Mouse (Mus musculus) megakaryocyte, embryonic 14.5 days (primary cell): ENCODE measurements around the gene March2.

Experiments used
- FLI1 ChIP-seq: IDR thresholded peaks from 2 replicates; pipeline ENCODE4 v1.6.1; 2012; ENCODE audit warnings: low read length, inconsistent platforms, mixed read lengths
- GATA1 ChIP-seq: IDR thresholded peaks from 3 replicates; pipeline ENCODE4 v1.6.1; 2012; ENCODE audit warnings: mixed read lengths, low read length, inconsistent platforms, borderline replicate concordance

DNA sequence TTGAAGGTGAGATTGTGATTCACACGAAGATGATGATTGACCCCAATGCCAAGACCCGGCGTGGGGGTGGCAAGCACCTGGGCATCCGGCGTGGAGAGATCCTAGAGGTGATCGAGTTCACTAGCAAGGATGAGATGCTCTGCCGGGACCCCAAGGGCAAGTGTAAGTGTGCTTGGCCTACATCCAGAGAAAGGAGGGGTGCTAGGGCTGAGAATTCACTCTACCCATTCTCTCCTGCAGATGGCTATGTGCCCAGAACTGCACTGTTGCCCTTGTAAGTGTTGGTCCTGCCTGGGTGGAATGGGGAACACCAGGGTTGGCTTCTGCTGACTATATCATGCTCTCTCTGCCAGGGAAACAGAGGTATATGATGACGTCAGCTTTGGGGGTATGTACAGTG is 73.4 kb downstream of the March2 start:
- no peak for TF ChIP-seq FLI1
- no peak for TF ChIP-seq GATA1
